Comparison of ENCODE assay signal across 32 mouse cellular contexts in genomic region chr11:100754021-100754692, GRCm38 (mm10). TPM values are rescaled to one million over a fixed set of nuclear protein-coding genes. Genes with fewer than 3 reads are reported as not detected.
DNase-seq lines count a peak whose midpoint lies in the region; ATAC-seq lines count a peak whose summit lies in the region.
"Had no signal": no experiment of that assay in that cellular context is flagged by ENCODE, and none has a peak within 500 bp of the region (broad histone marks: within the 10 kb centered on the region; RNA-seq: fewer than 3 reads in every experiment).

No protein-coding gene starts in this region.

- intact Hi-C loops in left cerebral cortex, postnatal 36 days (cut with DNase I) = no loop called here

- no peak overlapping the region for H3K27ac ChIP-seq in heart, embryonic 12.5 days (ENCODE audit: poor library complexity, severe bottlenecking)
- H3K27ac ChIP-seq: forebrain, embryonic 15.5 days; heart, embryonic 15.5 days; hindbrain, embryonic 15.5 days; intestine, embryonic 15.5 days; limb, embryonic 15.5 days; liver, embryonic 14.5 days; macrophage; midbrain, embryonic 15.5 days; neural tube, embryonic 12.5 days; stomach, embryonic 15.5 days had no signal

- WGBS in heart, embryonic 12.5 days = 76% methylated on average over 12 of the region's 12 CpGs

- H3K9ac ChIP-seq in heart, embryonic 12.5 days = no peak overlapping the region
- H3K9ac ChIP-seq: forebrain, embryonic 15.5 days; heart, embryonic 15.5 days; hindbrain, embryonic 15.5 days; intestine, embryonic 15.5 days; limb, embryonic 15.5 days; liver, embryonic 14.5 days; midbrain, embryonic 15.5 days; neural tube, embryonic 12.5 days; stomach, embryonic 15.5 days had no signal

- H3K9me3 ChIP-seq in heart, embryonic 12.5 days (replicated peaks) = no peaks in the 10 kb centered on the region; the same call in 1 of the 2 replicates
- H3K9me3 ChIP-seq: forebrain, embryonic 15.5 days; heart, embryonic 15.5 days; hindbrain, embryonic 15.5 days; intestine, embryonic 15.5 days; limb, embryonic 15.5 days; midbrain, embryonic 15.5 days; neural tube, embryonic 12.5 days; stomach, embryonic 15.5 days had no signal

- no peak overlapping the region for H3K4me2 ChIP-seq in heart, embryonic 12.5 days
- H3K4me2 ChIP-seq: forebrain, embryonic 15.5 days; heart, embryonic 15.5 days; hindbrain, embryonic 15.5 days; intestine, embryonic 15.5 days; limb, embryonic 15.5 days; midbrain, embryonic 15.5 days; neural tube, embryonic 12.5 days; stomach, embryonic 15.5 days had no signal

- H3K36me3 ChIP-seq in heart, embryonic 12.5 days = no peaks in the 10 kb centered on the region
- H3K36me3 ChIP-seq: heart, embryonic 15.5 days; intestine, embryonic 15.5 days; limb, embryonic 15.5 days; stomach, embryonic 15.5 days had no signal

- peaks cover 84% of the 10 kb centered on the region for H3K27me3 ChIP-seq in heart, embryonic 12.5 days (replicated peaks)
- H3K27me3 ChIP-seq: hindbrain, embryonic 15.5 days had no signal

- peak; percentile 70 for DNase-seq in layer of hippocampus, adult 9-11 months
- DNase-seq in layer of hippocampus, adult 8-10 months (ENCODE audit: low spot score in 2 of 2) = no peak
- DNase-seq in frontal cortex, postnatal 10 days (ENCODE audit: low spot score in 2 of 2) = peak; percentile 47 to 64
- DNase-seq in left cerebral cortex, postnatal 36 days (ENCODE audit: low spot score in 2 of 2) = peak; percentile 81 to 86
- DNase-seq in right cerebral cortex, postnatal 36 days (ENCODE audit: low spot score in 2 of 2) = peak; percentile 64 to 82
- no peak for DNase-seq in spleen, postnatal 14 days (ENCODE audit: low spot score in 2 of 2)
- DNase-seq in adipocyte (ENCODE audit: low spot score) = no peak
- DNase-seq: cerebellum, adult 2 months; cerebellum, postnatal 25 days; gastrocnemius, postnatal 36 days; heart, postnatal 4 days; kidney, adult 8-10 months; kidney, postnatal 14 days; retina, postnatal 1 day; thymus, adult 18-20 months; thymus, postnatal 36 days had no signal

- H3K4me1 ChIP-seq in heart, embryonic 12.5 days (replicated peaks) = peaks cover 4% of the 10 kb centered on the region; the same call in 1 of the 2 replicates

- no peak overlapping the region for H3K4me3 ChIP-seq in heart, embryonic 12.5 days
- H3K4me3 ChIP-seq: forebrain, embryonic 15.5 days; heart, embryonic 15.5 days; hindbrain, embryonic 15.5 days; intestine, embryonic 15.5 days; limb, embryonic 15.5 days; midbrain, embryonic 15.5 days; neural tube, embryonic 12.5 days; stomach, embryonic 15.5 days had no signal

- ATAC-seq in heart, embryonic 12.5 days (ENCODE audit: insufficient number of reproducible peaks, low FRiP score) = no peak
- ATAC-seq: CD4-positive, CD25-positive, alpha-beta regulatory T cell, adult 4 months; forebrain, embryonic 15.5 days; intestine, embryonic 15.5 days; midbrain, embryonic 15.5 days had no signal

RNA-seq across cellular contexts. Expression of gene Kcnh4, which starts 5.6 kb away (rescaled TPM):
- 1 to 10 TPM; 2.3 to 3.4 (median 2.7) TPM for total RNA-seq in layer of hippocampus, adult 8-10 months (2022)
- 10 to 100 TPM; 12.6 to 19.1 TPM for total RNA-seq in left cerebral cortex, postnatal 36 days (2021)
- polyA plus RNA-seq in heart, embryonic 12.5 days (2016; fragmentation: Nextera tagmentation; extraction: Ambion mirVana) = not detected in 2 replicates
- total RNA-seq: gastrocnemius, adult 18-20 months; gastrocnemius, postnatal 36 days; heart, adult 8-10 months; heart, postnatal 4 days had no signal
- polyA plus RNA-seq: CD4-positive, CD25-positive, alpha-beta regulatory T cell, adult 4 months; heart, embryonic 15.5 days; limb, embryonic 15.5 days; liver, embryonic 14.5 days; lung, embryonic 16.5 days; macrophage had no signal

RNA-seq across cellular contexts. Expression of gene Hcrt, which starts 8.6 kb away (rescaled TPM):
- not detected for total RNA-seq in layer of hippocampus, adult 8-10 months (2022)
- total RNA-seq in left cerebral cortex, postnatal 36 days (2021) = under 1 TPM; 0.59 to 0.77 TPM
- polyA plus RNA-seq in heart, embryonic 12.5 days (2016; fragmentation: Nextera tagmentation; extraction: Ambion mirVana) = not detected in 2 replicates
- total RNA-seq: gastrocnemius, adult 18-20 months; gastrocnemius, postnatal 36 days; heart, adult 8-10 months; heart, postnatal 4 days had no signal
- polyA plus RNA-seq: CD4-positive, CD25-positive, alpha-beta regulatory T cell, adult 4 months; cerebellum, adult 2 months; heart, embryonic 15.5 days; intestine, embryonic 15.5 days; limb, embryonic 15.5 days; liver, embryonic 14.5 days; lung, embryonic 16.5 days; macrophage; stomach, embryonic 15.5 days had no signal

RNA-seq across cellular contexts. Expression of gene Rab5c, which starts 16.1 kb away (rescaled TPM):
- 100 to 1,000 TPM; 134 to 163 (median 148) TPM for total RNA-seq in layer of hippocampus, adult 8-10 months (2022)
- 100 to 1,000 TPM; 138 to 156 TPM for total RNA-seq in left cerebral cortex, postnatal 36 days (2021)
- polyA plus RNA-seq in heart, embryonic 12.5 days (2016; fragmentation: Nextera tagmentation; extraction: Ambion mirVana) = 10.5 and 11.4 TPM in 2 replicates

RNA-seq across cellular contexts. Expression of gene Ghdc, which starts 16.6 kb away (rescaled TPM):
- total RNA-seq in layer of hippocampus, adult 8-10 months (2022) = 1 to 10 TPM; 6.2 to 7.7 (median 6.9) TPM
- total RNA-seq in left cerebral cortex, postnatal 36 days (2021) = 1 to 10 TPM; 6.6 to 8.0 TPM
- 6.5 and 7.0 TPM in 2 replicates for polyA plus RNA-seq in heart, embryonic 12.5 days (2016; fragmentation: Nextera tagmentation; extraction: Ambion mirVana)

RNA-seq across cellular contexts. Expression of gene Hspb9, which starts 40.5 kb away (rescaled TPM):
- not detected for total RNA-seq in layer of hippocampus, adult 8-10 months (2022)
- total RNA-seq in left cerebral cortex, postnatal 36 days (2021) = not detected
- 0.27 TPM in 1 of 2 replicates, not detected in the other for polyA plus RNA-seq in heart, embryonic 12.5 days (2016; fragmentation: Nextera tagmentation; extraction: Ambion mirVana)
- total RNA-seq: gastrocnemius, adult 18-20 months; gastrocnemius, postnatal 36 days; heart, postnatal 4 days; left cerebral cortex, postnatal 10 days had no signal
- polyA plus RNA-seq: cerebellum, adult 2 months; heart, embryonic 15.5 days; lung, embryonic 16.5 days; macrophage; midbrain, embryonic 15.5 days; neural tube, embryonic 12.5 days; stomach, embryonic 15.5 days had no signal

Comparison
In these comparisons a context has a peak if more than half of its experiments do, and no peak if none do; other contexts are left out.
1. DNase-seq: peak in layer of hippocampus, adult 9-11 months (single experiment), frontal cortex, postnatal 10 days (2 of 2), left cerebral cortex, postnatal 36 days (2 of 2) and right cerebral cortex, postnatal 36 days (2 of 2); none in layer of hippocampus, adult 8-10 months (0 of 2), spleen, postnatal 14 days (0 of 2) and adipocyte (single experiment).